Mouse (Mus musculus) spleen, adult 2 months (tissue): ENCODE data around the gene Agap1.

Experiments
- CTCF ChIP-seq: fragments of 200-500 bp; IDR thresholded peaks from 2 replicates; pipeline ENCODE4 v1.5.1; 2011; ENCODE audit warnings: mild to moderate bottlenecking, inconsistent platforms; ENCODE audit not compliant: insufficient read depth, insufficient read length, insufficient replicate concordance; ENCODE audit errors: extremely low read depth
- POLR2A ChIP-seq: fragments of 200-500 bp; IDR thresholded peaks from 2 replicates; pipeline ENCODE4 v1.6.1; 2011; ENCODE audit warnings: low read depth, low read length, inconsistent platforms

- TF ChIP-seq CTCF (no peak), POLR2A (no peak)
Measured at GRCm38 (mm10) chr1:89515808-89516560, 61.4 kb downstream of the Agap1 start.
